Mouse (Mus musculus) sigmoid colon, adult 10 weeks (tissue): ENCODE measurements around the gene D130043K22Rik. TPM values are rescaled to one million over a fixed set of nuclear protein-coding genes. Genes with fewer than 3 reads are reported as not detected.

Source experiments
- polyA plus RNA-seq: library from polyadenylated mRNA; stranded (reverse); fragments of 350-450 nt; fragmentation: Illumina TruSeq; extraction: RNeasy Lipid Tissue Mini Kit (QIAGEN cat#74804); gene quantifications from one replicate; pipeline ENCODE4 v1.2.3, GENCODE M21; 2014; ENCODE audit warnings: low read depth, low replicate concordance

D130043K22Rik gene
- 0.73 TPM for polyA plus RNA-seq

DNA sequence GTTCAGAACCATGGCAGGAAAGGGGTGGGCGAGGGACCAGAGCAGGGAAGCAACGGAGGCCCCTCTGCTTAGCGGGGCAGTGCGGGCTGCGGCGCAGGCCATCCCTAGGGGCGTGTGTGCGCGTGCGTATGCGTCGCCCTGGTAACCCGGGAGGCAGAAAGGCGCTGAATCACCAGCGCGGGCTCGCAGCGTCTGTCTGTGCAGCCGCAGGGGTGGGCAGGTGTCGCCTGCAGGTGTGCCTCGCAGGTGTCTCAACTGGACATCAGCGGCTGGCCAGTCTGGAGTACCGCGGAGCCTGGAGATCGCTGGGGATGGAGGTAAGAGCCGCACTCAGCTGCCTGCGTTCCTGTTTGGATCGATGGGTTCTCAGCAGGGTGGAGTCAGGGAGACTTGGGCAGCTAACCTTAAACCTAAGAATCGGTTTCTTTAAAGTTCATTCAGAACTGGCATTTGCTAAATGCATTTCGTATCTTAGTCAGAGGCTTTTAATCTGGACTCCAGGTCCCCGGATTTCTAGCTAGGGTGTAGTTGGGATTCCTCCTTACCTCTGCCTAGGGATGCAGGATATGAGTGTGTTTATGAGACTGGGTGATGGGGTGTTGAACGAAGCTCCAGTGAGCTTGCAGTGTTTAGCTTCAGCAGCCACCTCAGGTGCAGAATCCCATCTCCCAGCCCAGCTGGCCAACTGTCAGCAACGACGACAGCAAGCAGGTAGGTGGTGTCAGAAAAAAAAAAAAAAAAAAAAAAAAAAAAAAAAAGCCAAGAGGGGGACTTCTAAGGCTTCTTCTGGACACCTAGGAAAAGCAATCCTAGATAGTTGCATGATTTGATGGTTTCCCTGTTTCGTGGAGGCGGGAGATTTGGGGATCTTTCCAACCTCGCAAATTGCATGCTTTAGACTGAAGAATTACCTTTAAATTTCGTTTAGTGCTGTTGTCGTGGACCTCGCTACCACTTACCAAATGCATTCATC is at the start of gene D130043K22Rik:
Gene D130043K22Rik, plus strand, starts transcription at position 153 of the 973 bp plus-strand sequence.

DNA sequence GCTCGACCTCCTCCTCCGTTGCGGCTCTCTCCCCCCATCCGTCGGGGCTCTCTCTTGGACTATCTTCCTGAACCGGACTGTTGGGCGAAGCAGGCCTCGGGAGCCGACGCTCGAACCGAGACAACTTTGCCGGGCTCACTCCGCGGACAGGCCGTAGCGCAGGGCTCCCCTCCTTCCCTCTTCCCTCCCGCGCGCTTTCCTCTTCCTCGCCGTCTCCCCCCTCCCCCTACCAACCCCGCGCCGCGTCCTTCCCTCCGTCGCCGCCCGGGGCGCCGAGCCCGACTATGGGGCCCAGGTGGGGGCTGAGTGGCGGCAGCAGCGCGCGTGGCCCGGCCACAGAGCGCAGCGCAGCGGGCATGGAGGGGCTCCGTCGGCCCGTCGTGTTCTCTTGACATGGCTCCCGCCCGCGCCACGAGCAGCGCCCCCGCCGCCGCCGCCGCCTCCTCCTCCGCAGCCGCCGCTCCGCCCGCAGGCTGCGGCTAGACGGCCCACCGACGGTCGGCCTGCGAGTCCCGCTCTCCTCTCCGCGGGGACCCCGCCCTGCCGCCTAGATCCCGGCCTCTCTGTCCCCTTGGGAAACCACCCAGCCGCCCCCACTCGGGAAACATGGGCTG is 43.5 kb upstream of the D130043K22Rik start, which contains the start of gene BC005537:
Gene BC005537, plus strand, starts transcription at position 350 of the 614 bp plus-strand sequence.

DNA sequence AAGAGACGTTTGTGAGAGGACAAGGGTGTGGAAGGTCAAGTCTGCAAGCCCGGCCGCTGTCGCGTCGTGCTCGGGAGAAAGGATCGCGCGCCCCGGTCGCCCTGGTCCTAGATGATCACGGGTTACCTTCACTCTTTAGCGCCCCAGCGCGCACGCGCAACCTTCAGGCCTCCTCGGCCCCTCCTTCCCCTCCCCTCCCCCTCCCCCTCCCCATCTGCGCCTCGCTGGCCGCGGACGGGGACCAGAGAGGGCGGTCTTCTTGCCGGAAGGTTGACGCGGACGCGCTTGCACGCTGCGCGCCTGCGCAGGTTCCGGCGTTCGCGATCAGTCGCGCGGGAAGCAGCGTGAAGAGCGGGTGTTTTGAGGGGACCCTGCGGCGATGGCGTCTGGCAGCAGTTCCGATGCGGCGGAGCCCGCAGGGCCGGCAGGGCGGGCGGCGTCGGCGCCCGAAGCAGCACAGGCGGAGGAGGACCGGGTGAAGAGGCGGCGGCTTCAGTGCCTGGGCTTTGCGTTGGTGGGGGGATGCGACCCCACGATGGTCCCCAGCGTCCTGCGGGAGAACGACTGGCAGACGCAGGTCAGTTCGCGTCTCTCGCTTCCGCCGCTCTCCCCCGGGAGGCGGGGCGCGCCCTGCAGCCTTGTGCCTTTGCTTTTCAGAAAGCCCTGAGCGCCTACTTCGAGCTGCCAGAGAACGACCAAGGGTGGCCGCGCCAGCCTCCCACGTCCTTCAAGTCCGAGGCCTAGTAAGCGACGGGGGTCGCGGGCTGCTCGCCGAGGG is 13.4 kb upstream of the D130043K22Rik start, which contains the start of the genes Acot13 and Tdp2:
Gene Acot13, minus strand, starts transcription at position 188 of the 778 bp plus-strand sequence.
Gene Tdp2, plus strand, starts transcription at position 327 of the 778 bp plus-strand sequence.

DNA sequence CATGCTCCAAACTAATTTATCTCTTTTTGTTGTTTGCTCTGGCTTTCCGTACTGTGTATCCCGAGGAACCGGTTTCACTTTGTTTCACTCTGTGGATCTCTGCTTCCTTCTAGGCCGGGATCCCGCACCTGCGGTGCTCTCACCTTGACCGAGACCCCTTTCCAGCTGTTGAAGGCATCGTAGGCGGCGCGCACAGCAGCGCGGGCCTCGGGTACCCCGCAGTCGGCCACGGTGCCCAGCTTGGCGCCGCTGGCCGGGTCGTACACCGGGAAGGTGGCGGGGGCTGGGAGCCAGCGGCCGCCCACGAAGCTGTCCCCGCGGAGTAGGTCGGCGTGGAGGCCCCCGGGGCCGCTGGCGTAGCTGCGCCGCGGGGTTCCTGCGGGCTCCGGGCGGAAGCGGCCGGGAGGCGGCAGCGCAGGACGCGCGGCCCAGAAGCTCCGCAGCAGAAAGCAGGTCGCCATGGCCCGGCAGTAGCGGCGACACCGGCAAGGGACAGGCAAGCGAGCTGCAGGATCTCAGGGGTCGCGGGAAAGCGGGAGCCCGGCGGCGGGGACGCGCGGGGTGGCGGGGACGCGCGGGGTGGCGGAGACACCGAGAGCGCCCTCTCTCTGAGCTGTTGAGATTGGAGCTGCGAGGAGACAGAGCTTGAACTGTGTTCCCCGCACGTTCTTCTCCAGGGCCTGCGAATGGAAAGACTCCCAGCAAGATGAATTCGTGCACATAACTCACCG is 92.3 kb downstream of the D130043K22Rik start, which contains the start of gene Aldh5a1:
Gene Aldh5a1, minus strand, starts transcription at position 554 of the 731 bp plus-strand sequence.

DNA sequence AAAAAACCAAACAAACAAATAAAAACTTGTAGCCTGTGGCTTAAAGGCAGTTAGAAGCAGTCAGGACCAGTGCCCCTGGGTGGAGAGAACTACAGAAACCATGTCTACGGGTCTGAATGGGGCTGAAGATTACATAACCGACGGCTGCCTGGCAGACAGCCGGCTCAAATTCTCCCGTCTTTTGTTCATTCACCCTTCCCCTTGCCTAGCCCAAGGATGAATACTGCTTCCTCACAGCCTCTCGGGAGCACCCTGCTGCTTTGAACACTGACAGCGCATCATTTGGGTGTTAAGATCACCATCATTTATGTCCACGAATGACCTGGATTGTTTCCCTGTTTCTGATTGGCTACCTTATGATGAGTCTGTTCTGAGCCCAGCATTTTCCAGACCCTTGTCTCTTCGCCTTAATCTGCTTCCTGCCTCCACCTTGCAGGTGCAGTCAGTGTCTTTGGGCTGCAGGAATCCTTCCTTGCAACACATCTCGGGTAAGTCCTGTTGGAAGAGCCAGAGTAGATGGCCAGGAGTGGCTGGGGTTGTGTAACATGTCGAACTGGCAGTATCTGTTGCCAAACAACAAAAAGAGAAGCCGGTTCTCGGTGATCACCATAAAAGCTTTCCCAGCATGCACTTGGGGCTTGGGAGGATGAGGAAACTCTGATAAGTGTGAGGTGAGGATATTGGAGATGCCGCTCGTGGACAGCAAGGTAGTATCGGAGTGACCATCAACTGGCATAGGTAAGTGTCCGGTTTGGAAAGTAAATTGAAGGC is 97.8 kb downstream of the D130043K22Rik start, which contains the start of gene Gpld1:
Gene Gpld1, plus strand, starts transcription at position 641 of the 771 bp plus-strand sequence.

Other genes starting within 250 kb of the D130043K22Rik start
- not detected for gene Armh2, start 103.9 kb upstream of the D130043K22Rik start, polyA plus RNA-seq
- gene Gmnn, start 83.2 kb upstream of the D130043K22Rik start, polyA plus RNA-seq = 46.7 TPM
- gene BC005537, start 43.5 kb upstream of the D130043K22Rik start, polyA plus RNA-seq = 270 TPM
- 67.6 TPM for gene Acot13, start 13.6 kb upstream of the D130043K22Rik start, polyA plus RNA-seq
- gene Tdp2, start 13.5 kb upstream of the D130043K22Rik start, polyA plus RNA-seq = 139 TPM
- 12.4 TPM for gene Aldh5a1, start 92.5 kb downstream of the D130043K22Rik start, polyA plus RNA-seq
- gene Gpld1, start 98.0 kb downstream of the D130043K22Rik start, polyA plus RNA-seq = 4.0 TPM
- gene Mrs2, start 175.2 kb downstream of the D130043K22Rik start, polyA plus RNA-seq = 73.9 TPM
- 0.19 TPM for gene Dcdc2a, start 210.9 kb downstream of the D130043K22Rik start, polyA plus RNA-seq